Mouse (Mus musculus): ENCODE measurements around the gene Knstrn. TPM values are rescaled to one million over a fixed set of nuclear protein-coding genes. Genes with fewer than 3 reads are reported as not detected.

The Knstrn gene
- polyA plus RNA-seq, 1 experiment from 2014 or later, result 106 TPM

- H3K4me3 ChIP-seq (ENCODE audit: control insufficient read depth in 1 of 2, insufficient read depth in 1 of 2, low read depth in 1 of 2, low read length in 2 of 2), result no peak overlapping the region
- H3K4me2 ChIP-seq (ENCODE audit: low read length), result no peak overlapping the region
- WGBS, result 42% methylated on average over 5 of the region's 5 CpGs
- no peak overlapping the region for H3K27ac ChIP-seq (replicated peaks in 1 of 2; ENCODE audit: control insufficient read depth in 1 of 2, insufficient read depth in 1 of 2, low read depth in 2 of 2, low read length in 2 of 2)
- H3K36me3 ChIP-seq (ENCODE audit: control insufficient read depth, insufficient read depth, low read length), result peaks cover 25% of the 10 kb centered on the region
- no peak for ATAC-seq (ENCODE audit: insufficient number of reproducible peaks, insufficient read depth, low FRiP score, low read depth)
- H3K4me1 ChIP-seq (ENCODE audit: control insufficient read depth in 2 of 2, insufficient read depth in 2 of 2, low read length in 2 of 2), result peaks cover 7 to 9% of the 10 kb centered on the region in 2 experiments; a peak in 2 of 4 replicates
- H3K9me3 ChIP-seq (ENCODE audit: control insufficient read depth, low read length), result no peaks in the 10 kb centered on the region
- no peaks in the 10 kb centered on the region for H3K27me3 ChIP-seq (ENCODE audit: control insufficient read depth, insufficient read depth, low read length)
- H3K9ac ChIP-seq (ENCODE audit: low read length), result no peak overlapping the region
Observed at GRCm38 (mm10) chr2:118838330-118838729, 24.5 kb downstream of the Knstrn start.

- Histone ChIP-seq H3K9ac (ENCODE audit: low read length) (no peak overlapping the region), H3K9me3 (ENCODE audit: control insufficient read depth, low read length) (no peaks in the 10 kb centered on the region), H3K4me1 (ENCODE audit: control insufficient read depth in 2 of 2, insufficient read depth in 2 of 2, low read length in 2 of 2) (peaks cover 4 to 8% of the 10 kb centered on the region in 2 experiments; a peak in 2 of 4 replicates), H3K4me3 (ENCODE audit: control insufficient read depth in 1 of 2, insufficient read depth in 1 of 2, low read depth in 1 of 2, low read length in 2 of 2) (no peak overlapping the region), H3K27ac (replicated peaks in 1 of 2; ENCODE audit: control insufficient read depth in 1 of 2, insufficient read depth in 1 of 2, low read depth in 2 of 2, low read length in 2 of 2) (no peak overlapping the region), H3K36me3 (ENCODE audit: control insufficient read depth, insufficient read depth, low read length) (peaks cover 2% of the 10 kb centered on the region; the same call in 1 of the 2 replicates), H3K27me3 (ENCODE audit: control insufficient read depth, insufficient read depth, low read length) (no peaks in the 10 kb centered on the region), H3K4me2 (ENCODE audit: low read length) (no peak overlapping the region)
- 78% methylated on average over 5 of the region's 5 CpGs for WGBS
- no peak for ATAC-seq (ENCODE audit: insufficient number of reproducible peaks, insufficient read depth, low FRiP score, low read depth)
Observed at GRCm38 (mm10) chr2:118841186-118841585, 27.4 kb downstream of the Knstrn start.

GRCm38 (mm10) chr2:118841774-118842173 is 28.0 kb downstream of the Knstrn start:
- no peak for ATAC-seq (ENCODE audit: insufficient number of reproducible peaks, insufficient read depth, low FRiP score, low read depth)
- Histone ChIP-seq H3K9me3 (ENCODE audit: control insufficient read depth, low read length) (no peaks in the 10 kb centered on the region), H3K4me2 (ENCODE audit: low read length) (no peak overlapping the region), H3K27me3 (ENCODE audit: control insufficient read depth, insufficient read depth, low read length) (no peaks in the 10 kb centered on the region), H3K9ac (ENCODE audit: low read length) (no peak overlapping the region), H3K4me3 (ENCODE audit: control insufficient read depth in 1 of 2, insufficient read depth in 1 of 2, low read depth in 1 of 2, low read length in 2 of 2) (no peak overlapping the region), H3K27ac (replicated peaks in 1 of 2; ENCODE audit: control insufficient read depth in 1 of 2, insufficient read depth in 1 of 2, low read depth in 2 of 2, low read length in 2 of 2) (no peak overlapping the region), H3K4me1 (ENCODE audit: control insufficient read depth in 2 of 2, insufficient read depth in 2 of 2, low read length in 2 of 2) (peaks cover 6 to 9% of the 10 kb centered on the region in 2 experiments; a peak in 2 of 4 replicates), H3K36me3 (ENCODE audit: control insufficient read depth, insufficient read depth, low read length) (no peaks in the 10 kb centered on the region)
- 82% methylated on average over 4 of the region's 4 CpGs for WGBS

GRCm38 (mm10) chr2:118844427-118844826 is 30.6 kb downstream of the Knstrn start:
- Histone ChIP-seq H3K9ac (ENCODE audit: low read length) (no peak overlapping the region), H3K4me1 (ENCODE audit: control insufficient read depth in 2 of 2, insufficient read depth in 2 of 2, low read length in 2 of 2) (peaks cover 4 to 5% of the 10 kb centered on the region in 2 experiments; a peak in 1 of 4 replicates), H3K27ac (replicated peaks in 1 of 2; ENCODE audit: control insufficient read depth in 1 of 2, insufficient read depth in 1 of 2, low read depth in 2 of 2, low read length in 2 of 2) (no peak overlapping the region), H3K36me3 (ENCODE audit: control insufficient read depth, insufficient read depth, low read length) (no peaks in the 10 kb centered on the region), H3K4me3 (ENCODE audit: control insufficient read depth in 1 of 2, insufficient read depth in 1 of 2, low read depth in 1 of 2, low read length in 2 of 2) (no peak overlapping the region), H3K27me3 (ENCODE audit: control insufficient read depth, insufficient read depth, low read length) (no peaks in the 10 kb centered on the region), H3K9me3 (ENCODE audit: control insufficient read depth, low read length) (no peaks in the 10 kb centered on the region), H3K4me2 (ENCODE audit: low read length) (no peak overlapping the region)
- WGBS, result 69% methylated on average over 3 of the region's 3 CpGs
- ATAC-seq (ENCODE audit: insufficient number of reproducible peaks, insufficient read depth, low FRiP score, low read depth), result no peak

- no peak for ATAC-seq (ENCODE audit: insufficient number of reproducible peaks, insufficient read depth, low FRiP score, low read depth)
- no peak overlapping the region for H3K4me2 ChIP-seq (ENCODE audit: low read length)
- no peaks in the 10 kb centered on the region for H3K27me3 ChIP-seq (ENCODE audit: control insufficient read depth, insufficient read depth, low read length)
- H3K4me3 ChIP-seq (ENCODE audit: control insufficient read depth in 1 of 2, insufficient read depth in 1 of 2, low read depth in 1 of 2, low read length in 2 of 2), result no peak overlapping the region
- 43% methylated on average over 7 of the region's 7 CpGs for WGBS
- H3K9ac ChIP-seq (ENCODE audit: low read length), result no peak overlapping the region
- H3K9me3 ChIP-seq (ENCODE audit: control insufficient read depth, low read length), result no peaks in the 10 kb centered on the region
- no peaks in the 10 kb centered on the region for H3K36me3 ChIP-seq (ENCODE audit: control insufficient read depth, insufficient read depth, low read length)
- no peak overlapping the region for H3K27ac ChIP-seq (replicated peaks in 1 of 2; ENCODE audit: control insufficient read depth in 1 of 2, insufficient read depth in 1 of 2, low read depth in 2 of 2, low read length in 2 of 2)
- H3K4me1 ChIP-seq (ENCODE audit: control insufficient read depth in 2 of 2, insufficient read depth in 2 of 2, low read length in 2 of 2), result peaks cover 3 to 4% of the 10 kb centered on the region in 2 experiments; a peak in 1 of 4 replicates
Observed at GRCm38 (mm10) chr2:118846246-118846645, 32.4 kb downstream of the Knstrn start.

- 30% methylated on average over 3 of the region's 3 CpGs for WGBS
- Histone ChIP-seq H3K27ac (replicated peaks in 1 of 2; ENCODE audit: control insufficient read depth in 1 of 2, insufficient read depth in 1 of 2, low read depth in 2 of 2, low read length in 2 of 2) (no peak overlapping the region), H3K9me3 (ENCODE audit: control insufficient read depth, low read length) (no peaks in the 10 kb centered on the region), H3K4me1 (ENCODE audit: control insufficient read depth in 2 of 2, insufficient read depth in 2 of 2, low read length in 2 of 2) (no peaks in the 10 kb centered on the region), H3K9ac (ENCODE audit: low read length) (no peak overlapping the region), H3K27me3 (ENCODE audit: control insufficient read depth, insufficient read depth, low read length) (no peaks in the 10 kb centered on the region), H3K36me3 (ENCODE audit: control insufficient read depth, insufficient read depth, low read length) (no peaks in the 10 kb centered on the region), H3K4me2 (ENCODE audit: low read length) (no peak overlapping the region), H3K4me3 (ENCODE audit: control insufficient read depth in 1 of 2, insufficient read depth in 1 of 2, low read depth in 1 of 2, low read length in 2 of 2) (no peak overlapping the region)
- no peak for ATAC-seq (ENCODE audit: insufficient number of reproducible peaks, insufficient read depth, low FRiP score, low read depth)
Observed at GRCm38 (mm10) chr2:118851756-118852155, 38.0 kb downstream of the Knstrn start.

- Histone ChIP-seq H3K9me3 (ENCODE audit: control insufficient read depth, low read length) (no peaks in the 10 kb centered on the region), H3K4me1 (ENCODE audit: control insufficient read depth in 2 of 2, insufficient read depth in 2 of 2, low read length in 2 of 2) (peaks cover 0 to 14% of the 10 kb centered on the region in 2 experiments; a peak in 3 of 4 replicates), H3K9ac (ENCODE audit: low read length) (peak within 1 kb of the TSS; percentile 68), H3K4me3 (ENCODE audit: control insufficient read depth in 1 of 2, insufficient read depth in 1 of 2, low read depth in 1 of 2, low read length in 2 of 2) (peak within 1 kb of the TSS; percentile 53 to 70), H3K27me3 (ENCODE audit: control insufficient read depth, insufficient read depth, low read length) (no peaks in the 10 kb centered on the region), H3K27ac (replicated peaks in 1 of 2; ENCODE audit: control insufficient read depth in 1 of 2, insufficient read depth in 1 of 2, low read depth in 2 of 2, low read length in 2 of 2) (peak within 1 kb of the TSS; percentile 17 to 41; a peak in 2 of 4 replicates), H3K36me3 (ENCODE audit: control insufficient read depth, insufficient read depth, low read length) (no peaks in the 10 kb centered on the region), H3K4me2 (ENCODE audit: low read length) (peak within 1 kb of the TSS; percentile 69)
- under 1% methylated on average over 34 of the region's 34 CpGs for WGBS
- peak; percentile 97 for ATAC-seq (ENCODE audit: insufficient number of reproducible peaks, insufficient read depth, low FRiP score, low read depth)
Observed at GRCm38 (mm10) chr2:118861454-118862339, 47.9 kb downstream of the Knstrn start, which contains the start of gene Ivd. Gene Ivd, plus strand, starts transcription at chr2:118861954.

Measured in heart, embryonic 14.5 days (tissue).